Mouse (Mus musculus) G1E (cell line): ENCODE results near the gene BC048562.

Experiments
- CTCF ChIP-seq: IDR thresholded peaks from 2 replicates; pipeline ENCODE4 v1.5.1; 2012; ENCODE audit warnings: low read depth, low read length, inconsistent platforms, mixed read lengths
- GATA1 ChIP-seq: IDR thresholded peaks from 2 replicates; pipeline ENCODE4 v1.6.1; 2012; ENCODE audit warnings: borderline replicate concordance, low read length, inconsistent platforms, mixed read lengths
- POLR2AphosphoS5 ChIP-seq: IDR thresholded peaks from 2 replicates; pipeline ENCODE4 v1.6.1; 2012; ENCODE audit warnings: low read depth, low read length, inconsistent platforms; ENCODE audit not compliant: insufficient replicate concordance
- TAL1 ChIP-seq: conservative IDR thresholded peaks from 2 replicates; pipeline ENCODE4 v1.6.1; 2012; ENCODE audit warnings: low read depth, low read length, inconsistent platforms, mixed read lengths

DNA sequence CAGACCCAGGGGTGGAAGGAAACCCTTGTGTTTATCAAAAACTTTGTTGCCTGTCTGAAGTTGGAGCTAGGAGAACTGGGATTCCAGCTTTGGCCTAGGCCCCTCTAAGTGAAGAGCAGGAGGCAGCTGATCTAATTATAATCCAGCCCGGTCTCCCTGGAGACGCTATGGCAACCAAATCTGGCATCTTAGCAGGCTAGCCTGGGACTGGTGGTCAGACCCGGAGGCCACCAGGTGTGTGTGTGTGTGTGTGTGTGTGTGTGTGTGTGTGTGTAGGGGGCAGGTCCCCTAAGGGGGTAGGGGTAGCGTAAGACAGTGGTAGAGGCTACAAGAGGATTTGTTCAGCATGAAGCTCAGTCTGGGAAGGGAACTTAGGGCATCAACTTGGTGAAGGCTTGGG, 13.6 kb downstream of the BC048562 start:
- TF ChIP-seq CTCF (no peak), TAL1 (no peak), GATA1 (no peak), POLR2AphosphoS5 (no peak)
